Comparison of ENCODE assay signal across 10 mouse cellular contexts in the genomic region with DNA sequence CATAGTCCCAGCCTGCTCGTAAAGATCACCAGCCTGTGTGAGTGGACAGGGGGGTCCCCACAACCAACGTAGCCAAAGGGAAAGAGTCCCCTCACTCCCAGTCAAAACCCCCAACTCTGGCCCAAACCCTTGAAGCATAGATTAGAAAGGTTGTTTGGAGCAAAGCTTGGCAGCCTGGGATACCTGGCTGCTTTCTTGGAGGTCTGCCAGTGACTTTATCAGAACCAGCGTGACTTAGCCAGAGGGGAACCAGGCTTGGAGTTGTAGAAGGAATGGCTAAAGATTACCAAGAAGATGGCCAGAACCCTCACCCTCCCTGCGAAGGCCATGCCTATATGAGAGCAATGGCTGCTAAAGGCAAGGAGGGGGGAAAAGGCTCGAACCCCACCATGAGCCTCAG. TPM values are rescaled to one million over a fixed set of nuclear protein-coding genes. Genes with fewer than 3 reads are reported as not detected.
DNase-seq lines count a peak whose midpoint lies in the region; ATAC-seq and TF ChIP-seq lines count a peak whose summit lies in the region.
"Had no signal": no experiment of that assay in that cellular context is flagged by ENCODE, and none has a peak within 500 bp of the region (broad histone marks: within the 10 kb centered on the region; RNA-seq: fewer than 3 reads in every experiment).

No protein-coding gene starts in this region.

- TF ChIP-seq EP300 in heart, adult 2 months (IDR thresholded peaks at IDR 0.05; ENCODE audit: insufficient read depth, low read depth, low read length) = no peak

- no peak overlapping the region for H3K4me2 ChIP-seq in forebrain, embryonic 11.5 days (ENCODE audit: low read depth, low read length, severe bottlenecking)

- no peak for TF ChIP-seq CTCF in heart, adult 2 months (IDR thresholded peaks at IDR 0.05)

- H3K27me3 ChIP-seq in heart, adult 2 months (ENCODE audit: control insufficient read depth, insufficient read depth, low read length) = no peaks in the 10 kb centered on the region
- no peaks in the 10 kb centered on the region for H3K27me3 ChIP-seq in limb, embryonic 10.5 days (ENCODE audit: low read depth, poor library complexity, severe bottlenecking)
- H3K27me3 ChIP-seq in forebrain, embryonic 11.5 days (ENCODE audit: control insufficient read depth, insufficient read depth, low read length) = no peaks in the 10 kb centered on the region

- no peaks in the 10 kb centered on the region; the same call in 1 of the 2 replicates for H3K36me3 ChIP-seq in heart, adult 2 months (ENCODE audit: control insufficient read depth, insufficient read depth, low read length)
- H3K36me3 ChIP-seq in limb, embryonic 10.5 days = peaks cover 59% of the 10 kb centered on the region
- H3K36me3 ChIP-seq in forebrain, embryonic 11.5 days (ENCODE audit: control insufficient read depth, insufficient read depth, low read length) = no peaks in the 10 kb centered on the region

- H3K79me2 ChIP-seq in heart, adult 2 months (replicated peaks; ENCODE audit: control insufficient read depth, insufficient read depth, low read length) = no peaks in the 10 kb centered on the region

- H3K9ac ChIP-seq in heart, adult 2 months (ENCODE audit: low read depth, low read length) = no peak overlapping the region
- H3K9ac ChIP-seq in forebrain, embryonic 11.5 days (ENCODE audit: low read length) = no peak overlapping the region

- peak in 1 of 2 experiments; percentile 45 for DNase-seq in heart, adult 2 months
- no peak for DNase-seq in heart, postnatal 25 days (ENCODE audit: low spot score)
- DNase-seq in kidney, adult 11 months = peak; percentile 49
- DNase-seq in limb, embryonic 10.5 days (ENCODE audit: low spot score) = no peak
- DNase-seq in forebrain, embryonic 11.5 days (ENCODE audit: low spot score) = no peak
- DNase-seq in layer of hippocampus, adult 9-11 months = no peak

- 42% methylated on average over 5 of the region's 5 CpGs for WGBS in heart, adult 2 months
- WGBS in limb, embryonic 10.5 days = 89% methylated on average over 5 of the region's 5 CpGs
- WGBS in forebrain, embryonic 11.5 days = 93% methylated on average over 5 of the region's 5 CpGs

- peak overlapping the region; percentile 26; the same call in 1 of the 2 replicates for H3K27ac ChIP-seq in heart, adult 2 months
- peak overlapping the region; percentile 27; the same call in 1 of the 2 replicates for H3K27ac ChIP-seq in limb, embryonic 10.5 days
- no peak overlapping the region for H3K27ac ChIP-seq in forebrain, embryonic 11.5 days (ENCODE audit: low read depth, low read length)
- H3K27ac ChIP-seq: midbrain, embryonic 10.5 days had no signal

- peak; percentile 14; the same call in 1 of the 2 replicates for ATAC-seq in erythroblast, adult 5-6 weeks (replicated peaks; ENCODE audit: low FRiP score, poor library complexity, severe bottlenecking)
- ATAC-seq in forebrain, embryonic 11.5 days (replicated peaks; ENCODE audit: low FRiP score) = no peak
- no peak for ATAC-seq in activated CD4-positive, CD25-positive, alpha-beta regulatory T cell, adult 4 months
- ATAC-seq: forebrain, embryonic 16.5 days had no signal

- H3K4me3 ChIP-seq in heart, adult 2 months = no peak overlapping the region
- H3K4me3 ChIP-seq in limb, embryonic 10.5 days = no peak overlapping the region
- no peak overlapping the region for H3K4me3 ChIP-seq in forebrain, embryonic 11.5 days (ENCODE audit: low read depth, low read length)
- H3K4me3 ChIP-seq: midbrain, embryonic 10.5 days had no signal

- intact Hi-C loops in heart, adult 2 months (cut with DNase I) = loop anchor here (2.0 kb wide), 1 partner anchor 57 kb away; the partner anchor contains the start of gene Emilin2
- intact Hi-C loops in heart, postnatal 25 days (cut with DNase I) = loop anchor here (5.0 kb wide), 1 partner anchor 53 kb away; no protein-coding TSS in a partner anchor

- peaks cover 13% of the 10 kb centered on the region for H3K4me1 ChIP-seq in heart, adult 2 months (ENCODE audit: control insufficient read depth, insufficient read depth, low read length)
- peaks cover 63% of the 10 kb centered on the region for H3K4me1 ChIP-seq in limb, embryonic 10.5 days
- 0 out of 2 replicates have a peak, but pooled peaks cover 2% of the 10 kb centered on the region for H3K4me1 ChIP-seq in forebrain, embryonic 11.5 days (replicated peaks; ENCODE audit: control insufficient read depth, insufficient read depth, low read length)
- H3K4me1 ChIP-seq: midbrain, embryonic 10.5 days had no signal

- TF ChIP-seq POLR2A in heart, adult 2 months (IDR thresholded peaks at IDR 0.05; ENCODE audit: insufficient read depth, low read depth, low read length) = no peak

- no peaks in the 10 kb centered on the region for H3K9me3 ChIP-seq in limb, embryonic 10.5 days (replicated peaks)
- H3K9me3 ChIP-seq in forebrain, embryonic 11.5 days (ENCODE audit: control insufficient read depth, low read length) = no peaks in the 10 kb centered on the region
- H3K9me3 ChIP-seq: midbrain, embryonic 10.5 days had no signal

RNA-seq across cellular contexts. Expression of gene Emilin2, which starts 57.7 kb away (rescaled TPM):
- 10 to 100 TPM; 43.3 to 43.5 TPM for total RNA-seq in heart, adult 2 months (2021)
- 37.2 and 39.3 TPM in 2 replicates for polyA plus RNA-seq in heart, adult 2 months (2012; rRNA removed)
- total RNA-seq in heart, postnatal 25 days (2021) = 10 to 100 TPM; 64.3 to 73.1 TPM
- 92.0 and 100 TPM in 2 replicates for total RNA-seq in erythroblast, adult 5-6 weeks (2015; ENCODE audit: low replicate concordance)
- 129 and 143 TPM in 2 replicates for total RNA-seq in erythroblast, adult 5-6 weeks (2017; ENCODE audit: low replicate concordance)
- polyA plus RNA-seq in limb, embryonic 10.5 days (2016; fragmentation: Nextera tagmentation; extraction: Ambion mirVana) = 30.0 and 36.1 TPM in 2 replicates
- polyA plus RNA-seq in forebrain, embryonic 11.5 days (2014; fragmentation: Nextera tagmentation; extraction: Ambion mirVana) = 10.3 and 11.7 TPM in 2 replicates
- polyA plus RNA-seq in activated CD4-positive, CD25-positive, alpha-beta regulatory T cell, adult 4 months (2017; shearing (Covaris generic)) = under 1 TPM in 1 of 2 experiments, not detected in 1; 0.11 TPM

Comparison
In these comparisons a context has a peak if more than half of its experiments do, and no peak if none do; other contexts are left out.
1. RNA of gene Emilin2, which starts 57.7 kb away (polyA plus RNA-seq): 37.2 to 39.3 TPM in heart, adult 2 months, 30.0 to 36.1 TPM in limb, embryonic 10.5 days and 10.3 to 11.7 TPM in forebrain, embryonic 11.5 days; 0.11 TPM in activated CD4-positive, CD25-positive, alpha-beta regulatory T cell, adult 4 months; every median in the first group is over 10 times any median in the second.